Mouse (Mus musculus): ENCODE measurements at regions not wholly inside any gene's neighbourhood (a gene's known extent, or its start where the extent isn't known, plus 50 kb on each side); places are given as distances from the start of the nearest gene placed in this dataset.

DNA sequence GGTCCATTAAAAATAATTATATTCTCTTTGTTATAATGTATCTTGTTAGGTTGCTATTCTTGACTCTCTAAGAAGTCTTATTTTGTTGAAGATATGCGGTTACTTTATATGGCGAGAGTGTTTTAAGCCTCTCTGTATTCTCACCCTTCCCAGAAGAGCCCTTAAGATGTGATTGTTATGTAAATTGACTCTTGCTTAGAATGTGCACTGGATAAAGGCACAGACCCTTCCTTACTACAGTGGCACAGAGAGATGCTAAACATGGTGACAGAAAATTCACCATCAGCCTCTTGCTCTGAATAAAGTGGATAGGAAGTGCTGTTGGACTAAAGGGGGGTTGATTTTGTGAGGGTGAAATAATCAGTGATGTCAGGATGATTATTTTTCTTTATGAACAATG is 370.1 kb downstream of the Arl4a start:
- Histone ChIP-seq H3K9me3 (replicated peaks) (no peaks in the 10 kb centered on the region), H3K27me3 (replicated peaks) (no peaks in the 10 kb centered on the region), H3K4me3 (no peak overlapping the region), H3K4me1 (replicated peaks) (no peaks in the 10 kb centered on the region), H3K27ac (ENCODE audit: poor library complexity, severe bottlenecking) (no peak overlapping the region), H3K4me2 (no peak overlapping the region), H3K9ac (no peak overlapping the region), H3K36me3 (no peaks in the 10 kb centered on the region)
- ATAC-seq (ENCODE audit: insufficient number of reproducible peaks, low FRiP score), result no peak
- WGBS, result 71% methylated on average over 2 of the region's 2 CpGs

- no peaks in the 10 kb centered on the region for H3K9me3 ChIP-seq (replicated peaks)
- WGBS, result 3% methylated on average over 4 of the region's 4 CpGs
- 0 out of 2 replicates have a peak, but pooled peaks cover 3% of the 10 kb centered on the region for H3K4me1 ChIP-seq (replicated peaks)
- H3K9ac ChIP-seq, result no peak overlapping the region
- no peaks in the 10 kb centered on the region for H3K27me3 ChIP-seq (replicated peaks)
- H3K4me3 ChIP-seq, result no peak overlapping the region
- H3K27ac ChIP-seq (ENCODE audit: poor library complexity, severe bottlenecking), result no peak overlapping the region
- ATAC-seq (ENCODE audit: insufficient number of reproducible peaks, low FRiP score), result 0 out of 2 replicates have a peak, but pooled peaks have one; percentile 39
- no peak overlapping the region for H3K4me2 ChIP-seq
- H3K36me3 ChIP-seq, result no peaks in the 10 kb centered on the region
Observed at GRCm38 (mm10) chr12:39665448-39665847, 372.4 kb downstream of the Arl4a start.

- 36% methylated on average over 4 of the region's 4 CpGs for WGBS
- Histone ChIP-seq H3K36me3 (no peaks in the 10 kb centered on the region), H3K4me1 (replicated peaks) (0 out of 2 replicates have a peak, but pooled peaks cover 4% of the 10 kb centered on the region), H3K4me2 (no peak overlapping the region), H3K9ac (no peak overlapping the region), H3K27ac (ENCODE audit: poor library complexity, severe bottlenecking) (no peak overlapping the region), H3K4me3 (no peak overlapping the region), H3K9me3 (replicated peaks) (no peaks in the 10 kb centered on the region), H3K27me3 (replicated peaks) (no peaks in the 10 kb centered on the region)
- no peak for ATAC-seq (ENCODE audit: insufficient number of reproducible peaks, low FRiP score)
Observed at GRCm38 (mm10) chr12:39660420-39660819, 377.4 kb downstream of the Arl4a start.

DNA sequence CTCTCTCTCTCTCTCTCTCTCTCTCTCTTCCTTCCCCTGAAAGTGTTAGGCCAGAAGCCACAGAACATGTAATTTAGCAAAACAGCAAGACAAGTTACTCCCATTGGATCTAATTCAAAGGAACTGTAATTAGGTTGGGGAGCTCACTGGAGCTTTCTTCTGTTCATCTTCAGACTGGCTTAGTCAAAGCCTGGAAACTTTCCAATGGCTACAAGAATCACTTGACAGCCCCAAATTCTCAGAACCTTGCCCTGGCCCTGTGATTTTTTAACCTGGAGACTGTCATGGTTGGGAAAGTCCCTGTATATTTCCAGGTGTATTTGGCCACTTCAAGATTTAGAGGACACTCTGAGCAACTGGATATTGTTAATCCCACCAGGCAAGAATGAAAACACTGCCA is 381.2 kb downstream of the Arl4a start:
- no peak overlapping the region for H3K4me2 ChIP-seq
- H3K4me1 ChIP-seq (replicated peaks), result 0 out of 2 replicates have a peak, but pooled peaks cover 4% of the 10 kb centered on the region
- H3K9ac ChIP-seq, result no peak overlapping the region
- no peaks in the 10 kb centered on the region for H3K9me3 ChIP-seq (replicated peaks)
- no peak overlapping the region for H3K4me3 ChIP-seq
- H3K36me3 ChIP-seq, result no peaks in the 10 kb centered on the region
- no peaks in the 10 kb centered on the region for H3K27me3 ChIP-seq (replicated peaks)
- ATAC-seq (ENCODE audit: insufficient number of reproducible peaks, low FRiP score), result no peak
- H3K27ac ChIP-seq (ENCODE audit: poor library complexity, severe bottlenecking), result no peak overlapping the region

GRCm38 (mm10) chr12:39648952-39649351 is 388.9 kb downstream of the Arl4a start:
- ATAC-seq (ENCODE audit: insufficient number of reproducible peaks, low FRiP score), result no peak
- Histone ChIP-seq H3K36me3 (no peaks in the 10 kb centered on the region), H3K4me2 (no peak overlapping the region), H3K4me3 (no peak overlapping the region), H3K9ac (no peak overlapping the region), H3K4me1 (replicated peaks) (no peaks in the 10 kb centered on the region), H3K27me3 (replicated peaks) (no peaks in the 10 kb centered on the region), H3K9me3 (replicated peaks) (no peaks in the 10 kb centered on the region), H3K27ac (ENCODE audit: poor library complexity, severe bottlenecking) (no peak overlapping the region)

- Histone ChIP-seq H3K27ac (ENCODE audit: poor library complexity, severe bottlenecking) (no peak overlapping the region), H3K4me1 (replicated peaks) (no peaks in the 10 kb centered on the region), H3K4me2 (no peak overlapping the region), H3K9me3 (replicated peaks) (no peaks in the 10 kb centered on the region), H3K36me3 (no peaks in the 10 kb centered on the region), H3K9ac (no peak overlapping the region), H3K27me3 (replicated peaks) (no peaks in the 10 kb centered on the region), H3K4me3 (no peak overlapping the region)
- WGBS, result 78% methylated on average over 3 of the region's 3 CpGs
- ATAC-seq (ENCODE audit: insufficient number of reproducible peaks, low FRiP score), result no peak
Observed at GRCm38 (mm10) chr12:39646556-39646955, 391.3 kb downstream of the Arl4a start.

- H3K27ac ChIP-seq (ENCODE audit: poor library complexity, severe bottlenecking), result no peak overlapping the region
- H3K4me1 ChIP-seq (replicated peaks), result no peaks in the 10 kb centered on the region
- no peak overlapping the region for H3K4me3 ChIP-seq
- no peaks in the 10 kb centered on the region for H3K9me3 ChIP-seq (replicated peaks)
- no peak for ATAC-seq (ENCODE audit: insufficient number of reproducible peaks, low FRiP score)
- H3K27me3 ChIP-seq (replicated peaks), result no peaks in the 10 kb centered on the region
- no peak overlapping the region for H3K9ac ChIP-seq
- no peaks in the 10 kb centered on the region for H3K36me3 ChIP-seq
- H3K4me2 ChIP-seq, result no peak overlapping the region
- 77% methylated on average over 4 of the region's 4 CpGs for WGBS
Observed at GRCm38 (mm10) chr12:39645581-39645980, 392.2 kb downstream of the Arl4a start.

DNA sequence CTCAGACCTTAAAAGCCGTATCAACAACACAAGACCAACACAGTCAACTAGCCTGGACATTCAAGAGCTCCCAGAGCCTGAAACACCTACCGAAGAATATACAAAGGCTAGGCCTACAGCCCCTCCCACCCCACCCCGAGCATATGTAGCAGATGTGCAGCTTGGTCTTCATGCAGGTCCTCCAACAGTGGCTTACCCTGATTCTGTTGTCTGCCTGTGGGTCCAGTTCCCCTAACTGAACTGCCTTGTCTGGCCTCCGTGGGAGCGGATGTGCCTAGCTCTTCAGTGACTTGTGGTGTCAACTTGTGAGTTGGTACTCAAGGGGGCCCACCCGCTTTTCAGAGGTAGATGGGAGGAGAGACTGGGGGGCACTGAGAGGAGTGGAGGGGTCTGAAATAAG is 398.6 kb downstream of the Arl4a start:
- H3K4me3 ChIP-seq, result no peak overlapping the region
- no peaks in the 10 kb centered on the region for H3K9me3 ChIP-seq (replicated peaks)
- no peaks in the 10 kb centered on the region for H3K36me3 ChIP-seq
- 76% methylated on average over 6 of the region's 6 CpGs for WGBS
- no peak for ATAC-seq (ENCODE audit: insufficient number of reproducible peaks, low FRiP score)
- H3K9ac ChIP-seq, result no peak overlapping the region
- H3K27me3 ChIP-seq (replicated peaks), result no peaks in the 10 kb centered on the region
- H3K4me2 ChIP-seq, result no peak overlapping the region
- H3K4me1 ChIP-seq (replicated peaks), result no peaks in the 10 kb centered on the region
- H3K27ac ChIP-seq (ENCODE audit: poor library complexity, severe bottlenecking), result no peak overlapping the region

DNA sequence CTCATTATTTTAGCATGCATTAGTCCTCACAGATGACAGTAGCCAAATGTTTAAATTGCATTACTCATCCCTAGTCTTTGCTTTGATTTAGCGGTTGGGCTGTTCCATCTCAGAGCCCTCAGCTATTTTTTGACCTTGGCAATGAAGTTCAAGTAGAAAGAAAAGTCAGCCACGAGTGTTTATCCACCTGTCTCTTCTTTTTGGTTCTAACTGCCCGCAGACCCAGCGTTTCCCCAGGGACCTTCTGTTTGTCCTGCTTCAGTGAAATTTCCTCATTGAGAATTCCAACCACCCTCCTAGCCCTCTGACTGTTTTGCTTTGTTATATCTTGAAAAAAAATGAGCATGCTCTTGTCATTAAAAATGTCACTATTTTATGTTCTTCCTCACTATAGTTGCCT is 403.5 kb downstream of the Arl4a start:
- no peak for ATAC-seq (ENCODE audit: insufficient number of reproducible peaks, low FRiP score)
- H3K9ac ChIP-seq, result no peak overlapping the region
- 63% methylated on average over 4 of the region's 4 CpGs for WGBS
- no peak overlapping the region for H3K27ac ChIP-seq (ENCODE audit: poor library complexity, severe bottlenecking)
- H3K4me1 ChIP-seq (replicated peaks), result no peaks in the 10 kb centered on the region
- no peaks in the 10 kb centered on the region for H3K27me3 ChIP-seq (replicated peaks)
- no peaks in the 10 kb centered on the region for H3K36me3 ChIP-seq
- no peak overlapping the region for H3K4me2 ChIP-seq
- H3K9me3 ChIP-seq (replicated peaks), result no peaks in the 10 kb centered on the region
- H3K4me3 ChIP-seq, result no peak overlapping the region

DNA sequence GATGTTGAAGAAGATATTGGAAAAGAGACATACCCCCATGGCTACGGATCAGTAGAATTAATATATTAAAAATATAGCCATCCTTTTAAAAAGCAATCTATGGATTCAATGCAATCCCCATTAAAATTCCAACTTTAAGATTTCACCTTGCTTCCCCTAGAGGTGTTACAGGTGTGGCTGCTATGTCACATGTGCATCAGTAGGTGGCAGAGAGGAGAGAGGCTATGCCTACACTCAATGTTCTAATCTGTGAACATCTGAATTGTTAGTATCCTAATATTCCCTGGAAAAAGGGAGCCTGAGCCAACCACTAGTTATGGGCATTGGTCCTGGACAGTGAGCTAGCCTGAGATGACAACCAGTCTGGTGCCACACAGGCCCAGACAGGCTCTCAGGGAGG is 416.6 kb downstream of the Arl4a start:
- no peaks in the 10 kb centered on the region for H3K27me3 ChIP-seq (replicated peaks)
- no peak overlapping the region for H3K27ac ChIP-seq (ENCODE audit: poor library complexity, severe bottlenecking)
- H3K9me3 ChIP-seq (replicated peaks), result no peaks in the 10 kb centered on the region
- WGBS, result 80% methylated on average over 1 of the region's 1 CpGs
- H3K36me3 ChIP-seq, result no peaks in the 10 kb centered on the region
- H3K9ac ChIP-seq, result no peak overlapping the region
- H3K4me1 ChIP-seq (replicated peaks), result no peaks in the 10 kb centered on the region
- H3K4me2 ChIP-seq, result no peak overlapping the region
- no peak for ATAC-seq (ENCODE audit: insufficient number of reproducible peaks, low FRiP score)
- H3K4me3 ChIP-seq, result no peak overlapping the region

DNA sequence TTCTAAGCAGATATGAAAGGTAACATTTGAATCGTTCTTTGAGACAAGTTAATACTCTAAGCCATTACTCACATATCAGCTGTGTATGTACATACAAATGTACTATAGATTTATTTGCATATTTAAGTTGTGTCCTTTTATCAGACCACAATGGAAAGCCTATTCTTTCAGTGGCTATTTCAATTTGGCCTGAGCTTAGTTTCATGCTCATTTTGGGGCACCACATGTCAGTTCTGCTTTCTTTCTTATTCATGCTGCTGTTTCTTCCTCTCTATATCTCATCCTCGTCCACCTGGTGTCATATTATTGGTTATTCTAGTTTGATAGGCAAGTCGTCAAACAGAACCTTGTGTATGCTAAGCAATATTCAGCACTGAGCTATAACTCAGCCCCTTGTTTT is 432.5 kb downstream of the Arl4a start:
- no peak overlapping the region for H3K4me2 ChIP-seq
- no peaks in the 10 kb centered on the region for H3K27me3 ChIP-seq (replicated peaks)
- WGBS, result 53% methylated on average over 3 of the region's 3 CpGs
- no peak overlapping the region for H3K9ac ChIP-seq
- H3K4me1 ChIP-seq (replicated peaks), result no peaks in the 10 kb centered on the region
- ATAC-seq (ENCODE audit: insufficient number of reproducible peaks, low FRiP score), result no peak
- H3K27ac ChIP-seq (ENCODE audit: poor library complexity, severe bottlenecking), result no peak overlapping the region
- H3K36me3 ChIP-seq, result no peaks in the 10 kb centered on the region
- H3K9me3 ChIP-seq (replicated peaks), result no peaks in the 10 kb centered on the region
- H3K4me3 ChIP-seq, result no peak overlapping the region

DNA sequence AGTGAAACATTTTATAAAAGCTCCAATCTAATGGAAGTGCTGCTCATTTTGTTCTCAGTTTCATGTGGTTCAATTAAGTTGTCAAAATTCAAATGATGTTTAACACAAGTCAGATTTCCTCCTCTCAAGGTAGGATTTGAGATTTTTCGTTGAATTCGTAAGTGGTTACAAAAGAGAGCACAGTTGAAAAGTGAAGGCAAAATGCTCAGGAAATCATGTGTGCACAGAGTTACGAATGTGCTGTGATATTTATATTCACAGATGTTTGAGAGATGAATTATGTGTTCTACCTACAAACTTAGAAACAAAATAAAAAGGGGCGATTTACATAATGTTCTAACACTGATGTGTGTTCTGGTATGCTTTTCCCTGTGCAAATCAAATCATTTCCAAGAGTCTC is 433.1 kb downstream of the Arl4a start:
- ATAC-seq (ENCODE audit: insufficient number of reproducible peaks, low FRiP score), result no peak
- Histone ChIP-seq H3K4me3 (no peak overlapping the region), H3K36me3 (no peaks in the 10 kb centered on the region), H3K27me3 (replicated peaks) (no peaks in the 10 kb centered on the region), H3K9me3 (replicated peaks) (no peaks in the 10 kb centered on the region), H3K4me2 (no peak overlapping the region), H3K9ac (no peak overlapping the region), H3K4me1 (replicated peaks) (no peaks in the 10 kb centered on the region), H3K27ac (ENCODE audit: poor library complexity, severe bottlenecking) (no peak overlapping the region)
- 76% methylated on average over 4 of the region's 4 CpGs for WGBS

Measured in heart, embryonic 12.5 days (tissue).